Comparison of ENCODE assay signal across 8 mouse cellular contexts in the genomic region with DNA sequence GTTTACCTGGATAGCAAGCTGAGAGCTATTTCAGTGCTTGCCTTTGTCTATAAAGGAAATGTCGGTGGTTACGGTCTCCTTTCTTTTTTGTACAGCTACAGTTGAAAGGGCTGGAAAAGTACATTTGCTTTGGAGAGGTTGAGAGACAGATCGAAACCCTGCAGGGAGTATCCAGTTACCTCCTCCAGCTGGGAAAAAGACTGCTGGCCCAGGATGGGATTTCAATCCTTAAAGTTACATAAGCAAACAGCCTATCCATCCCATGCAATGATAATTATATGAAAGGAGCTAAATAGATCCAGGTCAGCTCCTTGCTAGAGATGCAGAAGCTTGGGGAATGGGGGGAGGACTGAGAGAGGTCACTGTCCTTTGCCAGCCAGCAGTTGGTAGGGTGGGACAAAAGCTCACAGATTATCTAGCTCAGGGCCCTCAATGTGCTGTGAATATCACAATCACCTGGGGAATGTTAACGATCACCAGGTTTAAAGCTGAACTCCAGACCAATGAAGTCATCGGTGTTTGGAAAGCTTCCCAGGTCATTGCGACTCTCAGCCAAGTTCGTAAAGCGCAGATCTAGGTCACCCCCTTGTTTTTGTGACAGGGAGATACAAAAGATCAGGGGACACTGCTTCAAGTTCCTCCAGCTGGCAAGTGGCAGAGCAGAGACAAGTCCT. TPM values are rescaled to one million over a fixed set of nuclear protein-coding genes. Genes with fewer than 3 reads are reported as not detected.
DNase-seq lines count a peak whose midpoint lies in the region; ATAC-seq and TF ChIP-seq lines count a peak whose summit lies in the region.

No protein-coding gene starts in this region.

- no peaks in the 10 kb centered on the region for H3K27me3 ChIP-seq in forebrain, embryonic 16.5 days (replicated peaks; ENCODE audit: control insufficient read depth, insufficient read depth, low read length)
- H3K27me3 ChIP-seq in midbrain, embryonic 13.5 days, result no peaks in the 10 kb centered on the region

- no peaks in the 10 kb centered on the region for H3K9me3 ChIP-seq in forebrain, embryonic 16.5 days (ENCODE audit: control insufficient read depth, low read length)
- peaks cover 8% of the 10 kb centered on the region; the same call in 1 of the 2 replicates for H3K9me3 ChIP-seq in midbrain, embryonic 13.5 days

- no peaks in the 10 kb centered on the region for H3K36me3 ChIP-seq in forebrain, embryonic 16.5 days (ENCODE audit: control insufficient read depth, insufficient read depth)
- no peaks in the 10 kb centered on the region for H3K36me3 ChIP-seq in midbrain, embryonic 13.5 days

- no peak overlapping the region for H3K9ac ChIP-seq in forebrain, embryonic 16.5 days (replicated peaks; ENCODE audit: low read depth, low read length)
- no peak overlapping the region for H3K9ac ChIP-seq in midbrain, embryonic 13.5 days (replicated peaks)

- H3K4me2 ChIP-seq in forebrain, embryonic 16.5 days (ENCODE audit: low read length), result no peak overlapping the region
- H3K4me2 ChIP-seq in midbrain, embryonic 13.5 days (replicated peaks), result no peak overlapping the region

- no peak overlapping the region for H3K4me3 ChIP-seq in left cerebral cortex, adult 2 months
- peak overlapping the region; percentile 34 for H3K4me3 ChIP-seq in gastrocnemius, adult 2 months
- no peak overlapping the region for H3K4me3 ChIP-seq in forebrain, embryonic 16.5 days (replicated peaks; ENCODE audit: low read length)
- H3K4me3 ChIP-seq in midbrain, embryonic 13.5 days (replicated peaks), result no peak overlapping the region

- intact Hi-C loops in left cerebral cortex, adult 2 months (cut with DNase I), result no loop called here
- intact Hi-C loops in left cerebral cortex, postnatal 4 days (cut with DNase I), result no loop called here
- intact Hi-C loops in gastrocnemius, adult 2 months (cut with DNase I), result no loop called here

- no peak for ATAC-seq in forebrain, embryonic 16.5 days
- ATAC-seq in midbrain, embryonic 13.5 days, result no peak

- DNase-seq in left cerebral cortex, adult 2 months (ENCODE audit: extremely low spot score in 1 of 2, low spot score in 2 of 2), result peak in 1 of 2 experiments; percentile 13
- no peak for DNase-seq in left cerebral cortex, postnatal 4 days
- DNase-seq in adrenal gland, postnatal 36 days, result peak; percentile 66 to 69
- peak; percentile 58 for DNase-seq in gastrocnemius, adult 2 months
- DNase-seq in kidney, postnatal 36 days, result peak; percentile 9 to 29
- no peak for DNase-seq in spleen, postnatal 14 days (ENCODE audit: low spot score in 2 of 2)

- no peaks in the 10 kb centered on the region for H3K4me1 ChIP-seq in forebrain, embryonic 16.5 days (replicated peaks; ENCODE audit: control insufficient read depth, insufficient read depth, low read length)
- peaks cover 8% of the 10 kb centered on the region; the same call in 1 of the 2 replicates for H3K4me1 ChIP-seq in midbrain, embryonic 13.5 days (replicated peaks)

- TF ChIP-seq CTCF in left cerebral cortex, adult 2 months (IDR thresholded peaks at IDR 0.05), result no peak
- no peak for TF ChIP-seq CTCF in gastrocnemius, adult 2 months (IDR thresholded peaks at IDR 0.05)

- peak overlapping the region; percentile 36; the same call in 1 of the 2 replicates for H3K27ac ChIP-seq in left cerebral cortex, adult 2 months
- H3K27ac ChIP-seq in gastrocnemius, adult 2 months, result peak overlapping the region; percentile 61
- H3K27ac ChIP-seq in forebrain, embryonic 16.5 days (ENCODE audit: low read length), result no peak overlapping the region
- H3K27ac ChIP-seq in midbrain, embryonic 13.5 days, result no peak overlapping the region

- WGBS in forebrain, embryonic 16.5 days, result 16% methylated on average over 8 of the region's 8 CpGs
- WGBS in midbrain, embryonic 13.5 days, result 41% methylated on average over 8 of the region's 8 CpGs

RNA-seq across cellular contexts. Expression of gene BC035947, which starts 56.0 kb away (rescaled TPM):
- under 1 TPM; 0.77 to 0.79 TPM for total RNA-seq in left cerebral cortex, adult 2 months (2021)
- under 1 TPM; 0.22 to 0.32 TPM for total RNA-seq in left cerebral cortex, postnatal 4 days (2021)
- under 1 TPM in 1 of 2 experiments, not detected in 1; 0.17 TPM for total RNA-seq in adrenal gland, postnatal 36 days (2021)
- not detected for total RNA-seq in gastrocnemius, adult 2 months (2021)
- 0.27 and 0.46 TPM in 2 replicates for polyA plus RNA-seq in forebrain, embryonic 16.5 days (2015; fragmentation: Nextera tagmentation; extraction: Ambion mirVana)
- polyA plus RNA-seq in midbrain, embryonic 13.5 days (2015; fragmentation: Nextera tagmentation; extraction: Ambion mirVana), result 0.66 and 0.75 TPM in 2 replicates

RNA-seq across cellular contexts. Expression of gene Mogat1, which starts 57.2 kb away (rescaled TPM):
- total RNA-seq in left cerebral cortex, adult 2 months (2021), result not detected
- not detected for total RNA-seq in left cerebral cortex, postnatal 4 days (2021)
- total RNA-seq in adrenal gland, postnatal 36 days (2021), result 1 to 10 TPM; 2.1 to 3.1 TPM
- not detected for total RNA-seq in gastrocnemius, adult 2 months (2021)
- 0.66 TPM in 1 of 2 replicates, not detected in the other for polyA plus RNA-seq in forebrain, embryonic 16.5 days (2015; fragmentation: Nextera tagmentation; extraction: Ambion mirVana)
- polyA plus RNA-seq in midbrain, embryonic 13.5 days (2015; fragmentation: Nextera tagmentation; extraction: Ambion mirVana), result 0.19 and 0.79 TPM in 2 replicates

Comparison
In these comparisons a context has a peak if more than half of its experiments do, and no peak if none do; other contexts are left out.
1. DNase-seq: peak in adrenal gland, postnatal 36 days (2 of 2), gastrocnemius, adult 2 months (single experiment) and kidney, postnatal 36 days (2 of 2); none in left cerebral cortex, postnatal 4 days (single experiment) and spleen, postnatal 14 days (0 of 2).
2. H3K27ac ChIP-seq: peak in left cerebral cortex, adult 2 months (single experiment) and gastrocnemius, adult 2 months (single experiment); none in forebrain, embryonic 16.5 days (single experiment) and midbrain, embryonic 13.5 days (single experiment).